Mouse (Mus musculus) right cerebral cortex, postnatal 10 days (tissue): ENCODE measurements around the gene Erich2.

Source experiments
- DNase-seq, 2 experiments: peaks; one replicate each; pipeline ENCODE4 v3.0.0; 2021; ENCODE audit warnings: low spot score in 2 of 2

Erich2 gene

DNA sequence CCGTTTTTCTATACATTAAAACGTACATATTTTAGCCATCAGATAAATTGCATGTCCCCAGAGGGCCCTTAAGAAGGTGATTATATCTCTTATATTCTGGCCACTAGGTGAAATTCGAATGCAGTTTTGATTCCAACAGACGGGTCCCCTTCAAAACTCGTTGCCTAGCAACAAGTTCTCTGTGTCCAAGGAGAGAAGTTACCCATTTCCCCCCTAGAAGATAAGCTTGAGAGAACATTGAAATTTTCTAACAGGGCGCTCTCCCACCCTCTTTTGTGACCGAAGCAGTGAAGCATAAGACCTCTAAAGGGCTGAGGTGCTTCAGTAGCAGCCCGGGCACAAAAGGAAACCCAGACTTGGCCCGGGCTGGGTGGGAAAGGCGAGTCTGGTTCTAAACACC, at the start of gene Erich2:
Erich2 (plus strand) TSS at position 324 of the 400 bp plus-strand sequence.
- no peak for DNase-seq

DNA sequence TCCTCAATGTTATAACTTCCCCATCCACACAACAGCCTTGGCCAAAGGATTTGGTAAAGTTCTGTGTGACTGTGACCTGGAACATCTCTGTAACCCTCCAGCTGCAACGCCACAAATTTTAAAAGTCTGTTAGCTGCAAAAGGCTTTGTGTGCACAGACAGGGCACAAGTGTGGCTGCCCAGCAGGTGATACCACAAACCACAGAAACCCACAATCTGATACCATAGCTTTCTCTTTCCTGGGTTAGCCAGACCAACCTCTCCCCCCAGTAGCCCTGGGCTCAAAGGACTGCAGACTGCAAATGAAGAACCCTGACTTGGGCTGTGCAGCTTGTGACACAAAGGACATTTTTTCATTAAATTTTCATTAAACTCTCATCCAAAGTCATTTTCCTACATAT, 45.0 kb upstream of the Erich2 start:
- DNase-seq = no peak

DNA sequence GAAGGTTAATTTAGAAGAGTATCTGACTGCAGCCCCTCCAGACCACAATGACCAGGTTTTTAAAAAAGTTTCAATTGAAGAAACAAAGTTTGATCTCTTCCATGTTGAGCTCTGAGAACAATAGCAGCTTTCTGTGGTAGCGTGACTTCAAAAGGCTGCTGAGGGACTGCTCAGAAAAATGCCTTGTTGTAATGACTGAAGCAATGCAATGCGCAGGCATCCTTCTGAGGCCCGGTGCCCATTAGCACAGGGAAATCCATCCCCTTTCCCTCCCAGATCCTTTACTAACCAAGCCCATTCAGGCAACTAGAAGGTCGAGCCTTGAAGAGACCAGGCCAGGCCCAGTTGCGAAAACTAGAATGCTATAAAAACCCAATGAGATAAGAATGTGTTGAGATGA, 37.5 kb upstream of the Erich2 start:
- no peak for DNase-seq

- peak; percentile 22 to 32 for DNase-seq
Measured at GRCm38 (mm10) chr2:70471861-70472620, 36.6 kb upstream of the Erich2 start.

DNA sequence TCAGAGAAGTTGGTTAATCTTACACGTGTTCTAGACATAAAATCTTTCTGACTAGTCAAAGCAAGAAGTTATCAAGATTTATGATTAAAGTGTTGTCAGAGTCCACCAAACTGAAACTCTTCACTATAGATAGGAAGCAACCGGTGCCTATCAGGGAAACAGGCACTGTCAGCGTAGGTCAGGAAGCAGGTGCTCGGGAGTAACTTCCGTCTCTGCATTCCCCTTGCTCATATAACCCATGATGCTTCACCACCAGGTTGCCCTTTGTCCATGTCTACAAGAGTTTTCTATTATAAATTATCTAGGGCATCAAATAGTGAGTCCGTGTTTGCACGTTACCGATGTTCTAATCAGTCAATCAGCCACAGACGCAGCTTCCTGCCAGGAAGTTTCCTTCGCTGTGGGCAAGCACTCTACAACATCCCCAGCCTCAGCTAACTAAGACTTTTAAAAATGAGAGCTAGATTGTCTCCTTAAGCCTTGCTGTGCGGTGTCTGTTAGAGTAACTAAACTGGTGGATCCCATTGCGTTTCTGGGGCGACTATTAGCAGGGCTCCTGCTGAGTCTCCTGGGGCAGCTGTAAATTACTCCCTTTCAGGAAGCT, 10.8 kb upstream of the Erich2 start:
- DNase-seq = no peak

GRCm38 (mm10) chr2:70503436-70503835, 5.2 kb upstream of the Erich2 start:
- no peak for DNase-seq

- no peak for DNase-seq
Measured at GRCm38 (mm10) chr2:70505229-70505628, 3.4 kb upstream of the Erich2 start.

DNA sequence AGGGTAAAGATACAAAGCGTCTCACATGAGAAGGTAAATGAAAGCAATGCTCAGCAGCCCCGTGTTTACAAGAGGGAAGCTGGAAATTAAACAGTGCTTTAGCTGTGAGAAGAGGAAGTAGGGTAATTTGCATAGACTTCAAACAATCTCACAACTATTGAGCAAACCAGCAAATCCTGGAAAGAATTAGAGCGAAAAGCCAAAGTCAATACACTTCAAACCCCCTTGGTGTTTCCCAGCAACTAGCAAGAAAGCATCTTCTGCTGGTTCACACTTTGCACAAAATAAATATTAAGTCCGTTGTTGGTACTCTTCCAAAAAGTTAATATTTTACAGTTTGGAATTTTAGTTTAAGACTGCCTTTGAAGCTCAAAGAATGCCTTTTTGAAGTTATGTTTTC, 2.7 kb upstream of the Erich2 start:
- DNase-seq = no peak

DNA sequence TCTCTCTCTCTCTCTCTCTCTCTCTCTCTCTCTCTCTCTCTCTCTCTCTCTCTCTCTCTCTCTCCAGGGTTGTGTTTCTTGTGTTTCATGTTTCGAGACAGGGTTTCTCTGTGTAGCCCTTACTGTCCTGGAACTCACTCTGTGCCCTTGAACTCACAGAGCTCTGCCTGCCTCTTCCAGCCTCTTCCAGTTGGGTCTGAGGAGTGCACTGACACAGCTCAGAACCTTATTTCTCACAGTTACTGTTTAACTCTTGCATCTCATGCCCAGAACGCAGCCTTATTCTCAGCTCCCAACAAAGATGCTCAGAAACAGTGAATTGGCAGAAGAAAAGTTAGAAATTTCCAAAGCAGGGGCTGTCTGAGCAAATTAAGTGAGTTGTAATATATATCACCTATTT, 2.2 kb upstream of the Erich2 start:
- no peak for DNase-seq

GRCm38 (mm10) chr2:70509021-70509632, 508 bp downstream of the Erich2 start:
- DNase-seq = peak; percentile 85 to 86

DNA sequence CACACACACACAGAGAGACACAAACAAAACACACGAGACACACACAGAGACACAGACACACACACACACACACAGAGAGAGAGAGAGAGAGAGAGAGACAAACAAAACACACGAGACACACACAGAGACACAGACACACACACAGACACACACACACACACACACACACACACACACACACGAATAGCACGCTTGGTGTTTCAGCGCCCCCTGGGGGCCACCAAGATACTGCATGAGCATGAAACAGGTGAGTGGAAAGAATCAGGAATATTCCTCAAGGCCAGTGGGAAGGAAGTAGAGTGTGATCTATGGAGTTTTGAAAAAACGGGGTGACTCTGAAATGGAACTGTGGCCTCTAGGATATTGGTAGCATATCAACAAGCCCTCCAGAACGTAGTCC, 29.7 kb downstream of the Erich2 start:
- peak in 1 of 2 experiments; percentile 43 for DNase-seq

DNA sequence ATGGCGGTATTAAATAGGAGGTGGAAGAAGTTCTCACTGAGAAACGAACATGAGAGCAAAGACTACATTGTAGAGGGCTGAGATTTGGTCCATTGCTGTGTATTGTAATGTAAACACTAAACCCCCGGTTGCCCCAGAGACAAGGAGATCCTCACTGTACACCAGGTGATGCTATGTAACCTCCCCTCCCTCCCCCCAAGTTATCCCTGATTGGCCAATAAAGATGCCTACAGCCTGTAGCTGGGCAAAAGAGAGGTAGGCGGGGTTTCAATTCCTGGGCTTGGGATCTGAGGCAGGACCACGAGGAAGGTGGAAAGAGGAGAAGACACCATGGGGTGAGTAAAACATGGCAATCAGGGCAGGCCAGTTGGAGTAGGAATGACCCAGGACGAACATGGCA, 42.1 kb downstream of the Erich2 start:
- DNase-seq = no peak

DNA sequence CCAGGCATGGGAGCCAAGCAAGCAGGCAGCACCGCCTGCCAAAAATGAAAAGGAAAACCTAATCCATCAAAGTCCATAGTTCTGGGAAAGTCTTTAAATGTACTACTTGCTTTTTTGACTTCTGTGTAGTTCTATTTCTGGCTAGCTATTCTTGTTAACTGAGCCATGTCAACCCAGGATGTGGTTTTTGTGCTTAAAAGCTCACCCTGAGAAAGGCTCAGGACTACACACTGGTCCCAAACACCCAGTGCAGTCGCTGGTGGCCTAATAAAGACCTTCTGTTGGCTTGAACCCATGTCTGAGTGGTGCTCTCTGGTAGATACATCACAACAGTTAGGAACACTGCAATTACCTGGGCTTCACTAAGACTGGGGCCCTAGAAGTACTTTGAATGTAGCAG, 42.8 kb downstream of the Erich2 start:
- no peak for DNase-seq

DNA sequence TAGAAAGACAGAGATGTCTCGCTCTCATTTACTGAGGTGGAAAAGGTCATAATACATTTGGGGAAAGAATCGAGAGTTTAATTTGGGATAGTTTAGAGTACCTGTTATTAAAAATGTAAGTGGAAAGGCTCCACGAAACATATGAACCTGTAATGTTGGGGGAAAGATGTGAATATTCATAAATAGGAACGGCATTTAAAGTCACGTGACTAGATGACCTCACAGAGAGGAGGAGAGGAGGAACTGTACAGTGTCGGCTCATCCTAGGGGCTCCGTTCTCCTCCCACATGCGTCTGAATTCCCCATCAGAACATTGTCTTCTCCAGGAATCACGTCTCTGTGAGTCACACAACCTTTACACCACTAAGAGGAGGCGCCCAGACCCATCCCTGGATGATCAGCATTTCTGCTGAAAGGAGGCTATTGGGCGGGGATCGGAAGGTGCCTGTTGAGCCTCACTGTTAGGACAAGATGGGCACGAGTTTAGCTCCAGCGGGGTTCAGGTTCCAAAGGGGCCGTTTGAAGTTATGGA, 43.5 kb downstream of the Erich2 start:
- DNase-seq = no peak

- DNase-seq = no peak
Measured at GRCm38 (mm10) chr2:70552772-70553171, 44.2 kb downstream of the Erich2 start, which contains the start of gene Gad1. Gene Gad1 (plus strand): TSS chr2:70553072.

DNA sequence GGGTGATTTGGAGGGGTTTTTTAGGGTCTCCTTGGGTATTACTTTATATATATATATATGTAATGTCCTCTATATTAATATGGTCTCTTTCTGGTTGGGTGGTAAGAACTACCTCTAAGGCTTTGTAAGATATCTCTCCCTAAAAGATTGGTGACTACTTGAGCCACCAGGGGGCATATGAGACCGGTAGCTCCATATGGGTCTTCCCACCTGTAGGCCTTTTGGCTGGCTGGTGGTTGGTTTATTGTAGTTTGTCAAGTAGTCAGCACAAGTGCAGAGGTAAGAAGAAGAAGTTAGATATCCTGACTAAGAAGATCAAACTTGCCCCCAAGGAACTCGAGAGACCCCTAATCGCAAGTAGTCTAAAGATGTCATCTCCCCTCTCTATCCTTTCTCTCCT, 45.2 kb downstream of the Erich2 start:
- DNase-seq = no peak

- DNase-seq = peak; percentile 91 to 93
Measured at GRCm38 (mm10) chr2:70558112-70558842, 49.7 kb downstream of the Erich2 start.

- DNase-seq = no peak
Measured at GRCm38 (mm10) chr2:70558843-70559451, 50.3 kb downstream of the Erich2 start.

DNA sequence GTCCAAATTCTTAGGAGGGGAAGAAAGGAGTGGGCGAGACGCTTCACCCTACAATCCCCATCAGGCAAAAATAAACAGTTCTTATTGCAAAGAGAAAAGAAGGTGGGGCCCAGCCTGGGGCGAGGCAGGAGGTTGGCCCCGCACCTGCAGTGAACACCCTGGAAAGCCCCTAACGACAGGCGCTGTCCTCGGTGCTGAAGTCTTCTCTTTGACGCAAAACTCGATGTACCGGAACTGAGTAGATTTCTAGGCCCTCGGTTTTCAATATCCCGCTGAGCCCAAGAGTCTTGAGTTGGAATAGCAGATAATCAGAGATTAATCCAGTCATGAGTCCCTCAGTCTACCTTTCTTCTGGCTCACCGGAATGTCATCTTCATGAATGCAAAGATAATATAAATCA, 50.9 kb downstream of the Erich2 start:
- peak in 1 of 2 experiments; percentile 39 for DNase-seq

DNA sequence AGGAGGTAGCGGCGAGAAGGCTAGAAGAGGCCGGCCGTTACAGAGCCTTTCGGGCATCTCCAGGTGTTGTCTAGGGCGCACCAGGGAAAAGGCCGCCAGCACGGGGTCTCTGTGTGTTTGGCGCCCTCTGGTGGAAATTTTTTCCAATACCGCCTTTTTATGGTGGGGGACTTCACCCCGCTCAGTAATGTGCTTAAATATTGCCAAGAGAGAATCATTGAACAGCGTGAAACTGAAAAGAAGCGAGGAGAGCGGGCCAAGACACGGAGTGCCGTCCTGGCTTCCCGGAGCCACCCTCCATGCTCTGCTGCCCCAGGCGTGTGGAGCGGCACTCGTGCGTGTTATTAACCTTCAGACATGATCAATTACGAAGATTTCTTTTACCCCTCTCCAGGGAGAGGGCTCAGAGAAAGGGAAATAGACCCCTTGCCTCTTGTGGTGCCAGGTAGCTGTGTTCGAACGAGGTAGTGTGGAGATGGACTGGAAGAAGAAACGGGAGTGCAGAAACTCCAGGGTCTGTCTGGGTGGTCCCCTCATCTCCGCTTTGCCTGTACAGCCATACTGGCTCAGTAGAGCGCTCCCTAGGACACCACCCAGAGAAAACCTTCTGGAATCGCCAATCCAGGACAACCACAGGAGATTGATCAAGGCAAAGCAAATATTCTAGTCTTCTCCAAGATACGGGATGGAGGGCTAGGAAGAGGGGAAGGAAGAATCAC, 52.6 kb downstream of the Erich2 start:
- peak; percentile 82 for DNase-seq

- DNase-seq = peak; percentile 67 to 73
Measured at GRCm38 (mm10) chr2:70562011-70562491, 53.4 kb downstream of the Erich2 start.
